14 mouse cellular contexts compared by ENCODE assay signal in genomic region chr3:152400875-152401274, GRCm38 (mm10).
"Had no signal": no experiment of that assay in that cellular context is flagged by ENCODE, and none has a peak within 500 bp of the region (broad histone marks: within the 10 kb centered on the region; RNA-seq: fewer than 3 reads in every experiment).

No protein-coding gene starts in this region.

- H3K4me2 ChIP-seq: limb, embryonic 13.5 days; midbrain, embryonic 11.5 days had no signal

- H3K9ac ChIP-seq: limb, embryonic 13.5 days; liver, embryonic 14.5 days had no signal

- H3K36me3 ChIP-seq: limb, embryonic 13.5 days had no signal

- DNase-seq: layer of hippocampus, adult 9-11 months; liver; lung, adult 2 months; lung, postnatal 14 days; lung, postnatal 4 days; midbrain, embryonic 14.5 days; thymus, adult 2 months; thymus, postnatal 25 days had no signal

- H3K9me3 ChIP-seq: limb, embryonic 10.5 days; limb, embryonic 13.5 days had no signal

- H3K27ac ChIP-seq: layer of hippocampus, adult 2 months; limb, embryonic 10.5 days; limb, embryonic 13.5 days; liver, embryonic 14.5 days had no signal

- H3K27me3 ChIP-seq: limb, embryonic 13.5 days had no signal

- ATAC-seq: intestine, embryonic 16.5 days had no signal

- H3K4me3 ChIP-seq: layer of hippocampus, adult 2 months; limb, embryonic 10.5 days; limb, embryonic 13.5 days had no signal
